Mouse (Mus musculus): Measurements from ENCODE around the gene Rrp1b. TPM values are rescaled to one million over a fixed set of nuclear protein-coding genes. Genes with fewer than 3 reads are reported as not detected.

The Rrp1b gene
- polyA plus RNA-seq (2015; fragmentation: Nextera tagmentation; extraction: Ambion mirVana), result 10.5 and 13.9 TPM in 2 replicates

DNA sequence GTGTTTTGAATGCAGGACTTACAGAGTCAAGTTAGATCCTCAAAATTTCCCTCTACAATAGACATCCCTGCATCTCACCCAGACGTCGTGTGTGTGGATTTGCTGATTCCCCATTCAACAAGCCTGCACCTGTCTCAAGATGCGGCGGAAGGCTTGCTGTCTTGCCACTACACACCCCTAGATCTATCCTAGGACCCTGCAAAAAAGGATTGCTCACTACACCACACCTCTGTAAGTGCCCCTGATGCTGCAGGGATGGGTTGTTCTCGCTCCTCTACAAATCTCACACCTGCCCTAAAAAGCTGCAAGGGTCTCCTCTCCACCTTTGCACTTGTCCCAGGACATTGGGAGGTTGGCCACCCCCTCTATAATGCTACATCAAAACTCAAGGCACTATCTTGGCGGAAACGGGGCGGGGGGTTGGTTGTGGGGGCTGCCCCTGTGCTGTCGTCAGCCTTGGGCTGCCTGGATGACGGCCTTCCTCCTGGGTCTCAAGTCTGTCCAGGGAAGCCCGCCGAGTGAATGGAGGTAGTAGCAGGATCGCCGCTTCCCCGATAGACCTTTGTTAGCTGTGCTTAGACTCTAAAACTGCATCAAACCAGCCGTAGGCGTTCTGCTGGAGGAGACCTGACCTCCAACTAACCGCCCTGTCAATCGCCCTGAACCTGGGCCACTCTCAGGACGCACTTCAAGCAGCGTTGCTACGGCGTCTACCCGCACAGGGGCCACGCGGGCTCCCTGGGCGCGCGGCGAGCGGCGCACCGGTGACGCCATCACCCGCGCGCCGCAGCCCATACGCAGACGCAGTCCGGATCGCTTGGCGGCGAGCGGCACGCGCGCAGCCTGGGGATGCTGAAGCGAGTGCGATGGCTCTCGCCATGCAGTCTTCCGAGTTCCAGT, at the start of gene Rrp1b, which contains the start of gene Hsf2bp:
TSS of gene Rrp1b (plus strand) at position 492 of the 900 bp plus-strand sequence.
TSS of gene Hsf2bp (minus strand) at position 741 of the 900 bp plus-strand sequence.
- WGBS (ENCODE audit: insufficient replicate concordance), result 5% methylated on average over 52 of the region's 52 CpGs
- peak within 1 kb of the TSS; percentile 64 for H3K27ac ChIP-seq (ENCODE audit: low read depth)
- no peak for TF ChIP-seq CTCF (IDR thresholded peaks at IDR 0.05; ENCODE audit: low read depth)
- TF ChIP-seq EP300 (IDR thresholded peaks at IDR 0.05; ENCODE audit: low read depth), result no peak
- H3K4me1 ChIP-seq (ENCODE audit: insufficient read depth), result peaks cover 20% of the 10 kb centered on the region
- no peaks in the 10 kb centered on the region for H3K36me3 ChIP-seq (replicated peaks; ENCODE audit: insufficient read depth, low read length)
- H3K4me2 ChIP-seq (ENCODE audit: low read depth, low read length), result peak within 1 kb of the TSS; percentile 98
- H3K9me3 ChIP-seq (ENCODE audit: low read length), result no peaks in the 10 kb centered on the region
- no peaks in the 10 kb centered on the region for H3K27me3 ChIP-seq (ENCODE audit: insufficient read depth, low read length)
- DNase-seq (peak; percentile 82), ATAC-seq (peak; percentile 95)
- H3K9ac ChIP-seq (replicated peaks), result peak within 1 kb of the TSS; percentile 77
- peak within 1 kb of the TSS; percentile 83 for H3K4me3 ChIP-seq (ENCODE audit: low read depth, low read length)

DNA sequence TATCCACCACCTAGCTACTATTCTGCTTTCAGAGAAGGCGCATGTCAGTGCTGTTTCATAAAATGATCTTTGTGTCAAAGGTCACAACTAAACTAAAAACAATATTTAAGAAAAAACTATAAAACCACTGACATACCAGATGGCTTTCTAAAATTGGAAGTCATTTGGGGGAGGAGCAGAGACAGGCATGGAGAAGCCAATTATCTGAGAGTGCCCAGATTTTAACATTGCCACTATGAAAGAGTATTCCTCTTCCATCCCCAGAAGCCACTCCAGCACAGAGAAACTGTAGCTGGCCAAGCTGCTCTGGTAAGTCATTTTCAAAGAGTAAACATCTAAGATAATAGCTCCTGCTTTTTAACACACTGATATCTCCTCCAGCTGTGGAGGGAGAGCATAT, 49.0 kb upstream of the Rrp1b start:
- TF ChIP-seq CTCF (IDR thresholded peaks at IDR 0.05; ENCODE audit: low read depth) (no peak), EP300 (IDR thresholded peaks at IDR 0.05; ENCODE audit: low read depth) (no peak)
- no peak overlapping the region for H3K9ac ChIP-seq (replicated peaks)
- no peak for ATAC-seq
- no peak overlapping the region for H3K27ac ChIP-seq (ENCODE audit: low read depth)
- no peak overlapping the region for H3K4me3 ChIP-seq (ENCODE audit: low read depth, low read length)
- H3K4me1 ChIP-seq (ENCODE audit: insufficient read depth), result peaks cover 5% of the 10 kb centered on the region; the same call in 1 of the 2 replicates
- no peak overlapping the region for H3K4me2 ChIP-seq (ENCODE audit: low read depth, low read length)
- no peaks in the 10 kb centered on the region for H3K36me3 ChIP-seq (replicated peaks; ENCODE audit: insufficient read depth, low read length)
- H3K27me3 ChIP-seq (ENCODE audit: insufficient read depth, low read length), result no peaks in the 10 kb centered on the region
- no peak for DNase-seq
- H3K9me3 ChIP-seq (ENCODE audit: low read length), result no peaks in the 10 kb centered on the region
- WGBS (ENCODE audit: insufficient replicate concordance), result 77% methylated on average over 1 of the region's 1 CpGs

DNA sequence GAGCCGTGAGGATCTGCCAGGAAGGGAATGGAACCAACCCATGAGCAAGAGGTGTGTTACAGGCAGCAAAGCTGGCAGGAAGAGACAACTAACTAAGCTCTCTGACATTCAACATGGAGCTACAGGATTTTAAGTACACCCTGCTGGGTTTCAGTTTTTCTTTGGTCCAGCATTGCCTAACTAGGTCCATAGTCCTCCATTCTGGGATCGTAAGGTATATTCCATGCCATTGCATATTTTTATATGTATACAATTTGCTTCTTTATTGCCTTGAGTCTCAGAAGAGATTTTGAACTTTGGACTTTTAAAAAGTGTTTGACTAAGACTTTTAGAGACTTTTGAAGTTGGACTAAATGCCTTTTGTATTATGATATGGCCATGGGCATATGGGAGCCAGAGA, 46.9 kb upstream of the Rrp1b start:
- no peak overlapping the region for H3K9ac ChIP-seq (replicated peaks)
- H3K4me3 ChIP-seq (ENCODE audit: low read depth, low read length), result no peak overlapping the region
- WGBS (ENCODE audit: insufficient replicate concordance), result 63% methylated on average over 2 of the region's 2 CpGs
- DNase-seq, result no peak
- no peaks in the 10 kb centered on the region for H3K36me3 ChIP-seq (replicated peaks; ENCODE audit: insufficient read depth, low read length)
- H3K4me2 ChIP-seq (ENCODE audit: low read depth, low read length), result no peak overlapping the region
- H3K27ac ChIP-seq (ENCODE audit: low read depth), result no peak overlapping the region
- no peak for ATAC-seq
- peaks cover 4% of the 10 kb centered on the region for H3K4me1 ChIP-seq (ENCODE audit: insufficient read depth)
- TF ChIP-seq CTCF (IDR thresholded peaks at IDR 0.05; ENCODE audit: low read depth), result no peak
- H3K27me3 ChIP-seq (ENCODE audit: insufficient read depth, low read length), result no peaks in the 10 kb centered on the region
- H3K9me3 ChIP-seq (ENCODE audit: low read length), result no peaks in the 10 kb centered on the region

DNA sequence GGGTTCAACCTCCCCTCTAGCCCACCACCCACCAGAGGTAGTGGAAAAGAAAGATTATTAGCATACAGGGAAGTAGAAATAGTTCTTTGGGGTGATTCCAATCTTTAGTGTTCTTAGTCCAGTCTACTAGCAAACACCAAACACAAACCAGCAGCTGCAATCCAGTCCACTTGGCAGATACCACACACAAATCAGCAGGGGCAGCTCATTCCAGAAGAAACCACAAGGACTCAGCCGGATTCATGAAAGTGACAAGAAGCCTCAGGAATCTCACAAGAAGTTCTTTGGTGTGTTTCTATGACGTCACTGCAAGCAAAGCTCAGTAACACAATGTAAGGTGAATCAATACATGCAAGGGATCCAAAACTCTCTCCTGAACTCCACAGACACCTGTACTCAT, 43.9 kb upstream of the Rrp1b start:
- WGBS (ENCODE audit: insufficient replicate concordance), result 64% methylated on average over 2 of the region's 2 CpGs
- ATAC-seq, result no peak
- no peak overlapping the region for H3K4me3 ChIP-seq (ENCODE audit: low read depth, low read length)

DNA sequence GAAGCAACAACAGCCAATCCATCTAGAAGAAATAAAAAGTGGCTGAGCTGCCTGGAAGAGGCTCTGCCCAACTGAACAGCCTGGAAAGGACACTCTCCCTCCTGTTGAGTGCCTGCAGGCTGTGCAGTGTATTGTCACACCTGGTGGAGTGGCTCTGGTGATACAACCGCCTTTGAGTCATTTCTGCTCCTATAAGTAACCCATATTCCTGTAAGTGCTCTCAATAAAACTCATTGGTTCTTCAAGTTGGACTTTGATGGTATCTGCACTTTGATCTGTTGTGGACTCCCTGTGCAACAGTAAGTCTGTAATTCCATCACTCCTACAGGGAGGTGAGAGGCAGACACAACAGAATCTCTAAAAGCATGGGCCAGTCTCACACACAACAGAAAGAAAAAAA, 42.5 kb upstream of the Rrp1b start:
- Histone ChIP-seq H3K27me3 (ENCODE audit: insufficient read depth, low read length) (no peaks in the 10 kb centered on the region), H3K4me3 (ENCODE audit: low read depth, low read length) (no peak overlapping the region), H3K9ac (replicated peaks) (no peak overlapping the region), H3K27ac (ENCODE audit: low read depth) (no peak overlapping the region), H3K4me1 (ENCODE audit: insufficient read depth) (peaks cover 9% of the 10 kb centered on the region), H3K9me3 (ENCODE audit: low read length) (no peaks in the 10 kb centered on the region), H3K4me2 (ENCODE audit: low read depth, low read length) (no peak overlapping the region), H3K36me3 (replicated peaks; ENCODE audit: insufficient read depth, low read length) (no peaks in the 10 kb centered on the region)
- 80% methylated on average over 1 of the region's 1 CpGs for WGBS (ENCODE audit: insufficient replicate concordance)
- TF ChIP-seq EP300 (IDR thresholded peaks at IDR 0.05; ENCODE audit: low read depth) (no peak), CTCF (IDR thresholded peaks at IDR 0.05; ENCODE audit: low read depth) (no peak)
- ATAC-seq, result no peak
- no peak for DNase-seq

More for the DNA sequence above, 43.9 kb upstream of the Rrp1b start:
- H3K9me3 ChIP-seq (ENCODE audit: low read length), result no peaks in the 10 kb centered on the region
- H3K4me2 ChIP-seq (ENCODE audit: low read depth, low read length), result no peak overlapping the region
- H3K4me1 ChIP-seq (ENCODE audit: insufficient read depth), result peaks cover 9% of the 10 kb centered on the region
- no peak for DNase-seq
- TF ChIP-seq CTCF (IDR thresholded peaks at IDR 0.05; ENCODE audit: low read depth), result no peak
- TF ChIP-seq EP300 (IDR thresholded peaks at IDR 0.05; ENCODE audit: low read depth), result no peak
- H3K36me3 ChIP-seq (replicated peaks; ENCODE audit: insufficient read depth, low read length), result no peaks in the 10 kb centered on the region
- H3K9ac ChIP-seq (replicated peaks), result no peak overlapping the region
- H3K27me3 ChIP-seq (ENCODE audit: insufficient read depth, low read length), result no peaks in the 10 kb centered on the region
- H3K27ac ChIP-seq (ENCODE audit: low read depth), result no peak overlapping the region

DNA sequence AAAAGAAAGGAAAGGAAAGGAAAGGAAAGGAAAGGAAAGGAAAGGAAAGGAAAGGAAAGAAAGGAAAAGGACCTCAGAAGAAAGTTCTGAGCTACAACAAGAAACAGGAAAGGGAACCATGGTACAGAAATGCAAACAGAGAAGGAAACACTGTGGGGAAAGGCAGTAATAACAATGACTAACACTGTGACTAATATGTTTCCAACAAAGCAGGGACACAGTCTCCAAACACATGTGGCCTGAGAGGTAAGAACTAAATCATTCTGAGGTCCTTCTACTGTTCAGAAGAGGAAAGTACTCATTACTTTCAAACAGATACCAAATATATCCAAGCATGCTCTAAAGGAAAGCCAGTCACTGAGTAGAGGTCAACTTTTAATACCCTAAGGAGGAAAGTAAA, 41.8 kb upstream of the Rrp1b start:
- DNase-seq, result no peak

More for the DNA sequence above, 41.8 kb upstream of the Rrp1b start:
- ATAC-seq, result no peak
- Histone ChIP-seq H3K4me1 (ENCODE audit: insufficient read depth) (peaks cover 9% of the 10 kb centered on the region), H3K4me3 (ENCODE audit: low read depth, low read length) (no peak overlapping the region), H3K36me3 (replicated peaks; ENCODE audit: insufficient read depth, low read length) (no peaks in the 10 kb centered on the region), H3K9me3 (ENCODE audit: low read length) (no peaks in the 10 kb centered on the region), H3K9ac (replicated peaks) (no peak overlapping the region), H3K4me2 (ENCODE audit: low read depth, low read length) (no peak overlapping the region), H3K27me3 (ENCODE audit: insufficient read depth, low read length) (no peaks in the 10 kb centered on the region), H3K27ac (ENCODE audit: low read depth) (no peak overlapping the region)
- TF ChIP-seq CTCF (IDR thresholded peaks at IDR 0.05; ENCODE audit: low read depth) (no peak), EP300 (IDR thresholded peaks at IDR 0.05; ENCODE audit: low read depth) (no peak)
